Mouse (Mus musculus): ENCODE data around the gene Npcd.

DNA sequence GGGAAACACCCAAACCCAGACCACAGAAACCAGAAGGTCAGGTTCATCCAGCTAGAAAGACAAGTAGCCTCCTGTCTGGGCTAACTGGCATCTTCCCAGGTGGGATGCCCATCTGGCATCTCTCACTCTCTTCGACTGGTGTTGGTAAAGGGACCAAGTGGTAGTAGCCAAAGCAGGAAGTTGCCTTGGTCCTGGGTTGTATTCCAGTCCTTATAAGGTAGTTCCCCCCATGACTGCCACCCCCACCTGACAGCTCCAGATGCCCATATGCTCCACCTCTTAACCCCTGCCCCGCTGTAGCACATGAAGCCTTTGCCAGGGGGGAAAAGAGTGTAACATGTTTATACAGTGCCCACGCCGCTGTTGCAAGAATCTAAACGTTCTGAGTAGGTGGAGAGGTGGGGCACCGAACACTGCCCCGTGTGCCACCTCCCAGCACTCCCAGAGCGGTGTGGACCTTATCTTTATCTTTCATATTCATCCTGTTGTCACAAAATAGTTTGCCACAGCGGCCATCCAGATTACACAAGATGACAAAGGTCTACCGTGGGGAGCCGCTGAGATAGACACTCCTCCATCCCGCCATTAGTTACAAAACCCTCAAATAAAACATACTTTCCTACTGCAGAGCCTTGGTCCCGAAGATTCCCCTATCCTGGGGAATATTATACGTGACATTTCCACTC lies 92.7 kb downstream of the Npcd start:
- TF ChIP-seq CTCF (conservative IDR thresholded peaks at IDR 0.05; ENCODE audit: insufficient read depth, insufficient read length, low read depth, low read length): no peak
- no peak for TF ChIP-seq POLR2A (IDR thresholded peaks at IDR 0.05; ENCODE audit: low read depth, low read length)
